Mouse (Mus musculus) lung, embryonic 16.5 days (tissue): ENCODE results near the gene Rara. TPM values are rescaled to one million over a fixed set of nuclear protein-coding genes. Genes with fewer than 3 reads are reported as not detected.

Experiments
- ATAC-seq: fragments of 200-750 bp; cut with Nextera tagmentation; 2 replicates; pipeline ENCODE4 v1.8.0; 2017; ENCODE audit warnings: low read depth, mild to moderate bottlenecking, moderate library complexity
- H3K27ac ChIP-seq: fragments of 300-500 bp; sonication (generic); 2 replicates; pipeline ENCODE4 v1.5.1; 2014; ENCODE audit warnings: mild to moderate bottlenecking, control low read depth, low read length
- H3K27me3 ChIP-seq: fragments of 300-500 bp; sonication (generic); 2 replicates; pipeline ENCODE4 v1.6.1; 2014; ENCODE audit warnings: low read depth, low read length, mixed read lengths; ENCODE audit not compliant: control insufficient read depth, insufficient read depth
- H3K36me3 ChIP-seq: fragments of 300-500 bp; sonication (generic); 2 replicates; pipeline ENCODE4 v1.6.1; 2014; ENCODE audit warnings: low read length; ENCODE audit not compliant: control insufficient read depth, insufficient read depth
- H3K4me1 ChIP-seq: fragments of 300-500 bp; sonication (generic); replicated peaks from 2 replicates; pipeline ENCODE4 v1.6.1; 2014; ENCODE audit warnings: low read length, mixed read lengths; ENCODE audit not compliant: control insufficient read depth, insufficient read depth
- H3K4me2 ChIP-seq: fragments of 300-500 bp; sonication (generic); 2 replicates; pipeline ENCODE4 v1.6.1; 2014; ENCODE audit warnings: low read depth, low read length, control low read depth
- H3K4me3 ChIP-seq: fragments of 300-500 bp; sonication (generic); 2 replicates; pipeline ENCODE4 v1.5.1; 2014; ENCODE audit warnings: mild to moderate bottlenecking, low read length, control low read depth
- H3K9ac ChIP-seq: fragments of 300-500 bp; sonication (generic); 2 replicates; pipeline ENCODE4 v1.6.1; 2014; ENCODE audit warnings: low read length, control low read depth
- H3K9me3 ChIP-seq: fragments of 300-500 bp; sonication (generic); 2 replicates; pipeline ENCODE4 v1.6.1; 2016; ENCODE audit warnings: low read length; ENCODE audit not compliant: control insufficient read depth
- WGBS: fragments of 180-500 bp; shearing (Covaris S2); extraction: QIAGEN DNeasy Blood & Tissue Kit; methylation state at CpG from one replicate; pipeline ENCODE4 v1.1.7; 2014; 5-methylcytosine and 5-hydroxymethylcytosine counted together
- polyA plus RNA-seq: library from polyadenylated mRNA; unstranded; fragments of >200 nt; fragmentation: Nextera tagmentation; extraction: Ambion mirVana; gene quantifications from 2 replicates; pipeline ENCODE4 v1.2.1, GENCODE M21; 2015

Gene Rara
- polyA plus RNA-seq, 1 experiment from 2014 or later: 35.4 TPM

GRCm38 (mm10) chr11:99013856-99014255, 86.2 kb downstream of the Rara start:
- 87% methylated on average over 1 of the region's 1 CpGs for WGBS
- peaks cover 65% of the 10 kb centered on the region for H3K36me3 ChIP-seq
- no peaks in the 10 kb centered on the region for H3K4me1 ChIP-seq
- no peak overlapping the region for H3K27ac ChIP-seq
- no peaks in the 10 kb centered on the region for H3K9me3 ChIP-seq
- no peaks in the 10 kb centered on the region for H3K27me3 ChIP-seq
- H3K9ac ChIP-seq: no peak overlapping the region
- no peak for ATAC-seq
- H3K4me2 ChIP-seq: no peak overlapping the region
- H3K4me3 ChIP-seq: no peak overlapping the region

- no peak overlapping the region for H3K4me2 ChIP-seq
- H3K36me3 ChIP-seq: peaks cover 42% of the 10 kb centered on the region
- H3K27ac ChIP-seq: no peak overlapping the region
- H3K27me3 ChIP-seq: no peaks in the 10 kb centered on the region
- 92% methylated on average over 6 of the region's 6 CpGs for WGBS
- no peaks in the 10 kb centered on the region for H3K9me3 ChIP-seq
- no peak for ATAC-seq
- H3K9ac ChIP-seq: no peak overlapping the region
- H3K4me1 ChIP-seq: peaks cover 12% of the 10 kb centered on the region
- no peak overlapping the region for H3K4me3 ChIP-seq
These were observed 92.2 kb downstream of the Rara start for GRCm38 (mm10) chr11:99019844-99020243.

- Histone ChIP-seq H3K9me3 (no peaks in the 10 kb centered on the region), H3K27me3 (no peaks in the 10 kb centered on the region), H3K4me3 (peak overlapping the region; percentile 95), H3K4me1 (peaks cover 13% of the 10 kb centered on the region), H3K9ac (0 out of 2 replicates have a peak overlapping the region, but pooled peaks have one; percentile 14), H3K36me3 (peaks cover 24% of the 10 kb centered on the region), H3K4me2 (peak overlapping the region; percentile 66), H3K27ac (no peak overlapping the region)
- 64% methylated on average over 5 of the region's 5 CpGs for WGBS
- no peak for ATAC-seq
These were observed 94.8 kb downstream of the Rara start for GRCm38 (mm10) chr11:99022384-99022933.

DNA sequence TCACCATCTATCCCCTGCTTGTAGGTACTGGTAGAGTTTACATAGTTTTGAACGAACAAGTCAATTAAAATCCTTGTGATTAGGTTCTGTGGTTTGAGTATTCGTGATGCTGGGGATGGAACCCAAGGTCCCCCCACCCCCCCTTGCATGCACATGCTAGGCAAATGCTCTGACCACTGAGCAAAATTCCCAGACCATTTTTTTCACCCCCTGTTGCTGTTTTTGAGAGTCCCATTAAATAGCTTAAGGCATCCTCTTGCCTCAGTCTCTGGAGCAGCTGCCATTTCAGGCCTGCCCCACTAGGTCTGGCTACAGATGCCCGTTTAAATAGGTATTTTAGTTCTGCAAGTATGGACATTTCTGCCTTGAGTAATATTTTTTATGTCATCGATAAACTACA, 95.5 kb downstream of the Rara start:
- Histone ChIP-seq H3K27ac (peak overlapping the region; percentile 86; the same call in 1 of the 2 replicates), H3K4me1 (peaks cover 13% of the 10 kb centered on the region), H3K27me3 (no peaks in the 10 kb centered on the region), H3K36me3 (peaks cover 23% of the 10 kb centered on the region), H3K9ac (peak overlapping the region; percentile 91), H3K9me3 (no peaks in the 10 kb centered on the region), H3K4me3 (peak overlapping the region; percentile 95), H3K4me2 (peak overlapping the region; percentile 66)
- WGBS: 1% methylated on average over 4 of the region's 4 CpGs
- no peak for ATAC-seq

- H3K4me3 ChIP-seq: peak within 1 kb of the TSS; percentile 95
- peak; percentile 96 for ATAC-seq
- peak within 1 kb of the TSS; percentile 86 for H3K27ac ChIP-seq
- peaks cover 13% of the 10 kb centered on the region for H3K4me1 ChIP-seq
- no peaks in the 10 kb centered on the region for H3K27me3 ChIP-seq
- H3K4me2 ChIP-seq: peak within 1 kb of the TSS; percentile 66
- H3K9ac ChIP-seq: peak within 1 kb of the TSS; percentile 91
- under 1% methylated on average over 54 of the region's 54 CpGs for WGBS
- H3K9me3 ChIP-seq: no peaks in the 10 kb centered on the region
- peaks cover 20% of the 10 kb centered on the region for H3K36me3 ChIP-seq
These were observed 96.2 kb downstream of the Rara start, which contains the start of gene Top2a for GRCm38 (mm10) chr11:99023500-99024467. Gene Top2a, minus strand, starts transcription at chr11:99024189.

Other genes starting within 250 kb of the Rara start
- 165 and 177 TPM in 2 replicates for gene Psmd3, start 245.3 kb upstream of the Rara start, polyA plus RNA-seq
- gene Csf3, start 226.6 kb upstream of the Rara start, polyA plus RNA-seq: not detected in 2 replicates
- 56.6 and 57.8 TPM in 2 replicates for gene Med24, start 198.4 kb upstream of the Rara start, polyA plus RNA-seq
- 36.3 and 36.4 TPM in 2 replicates for gene Thra, start 187.2 kb upstream of the Rara start, polyA plus RNA-seq
- 1.4 and 1.6 TPM in 2 replicates for gene Nr1d1, start 152.5 kb upstream of the Rara start, polyA plus RNA-seq
- 19.4 and 20.3 TPM in 2 replicates for gene Msl1, start 132.3 kb upstream of the Rara start, polyA plus RNA-seq
- 33.2 and 36.6 TPM in 2 replicates for gene Casc3, start 122.9 kb upstream of the Rara start, polyA plus RNA-seq
- gene Rapgefl1, start 91.0 kb upstream of the Rara start, polyA plus RNA-seq: 1.3 and 1.4 TPM in 2 replicates
- 4.6 and 4.8 TPM in 2 replicates for gene Wipf2, start 64.2 kb upstream of the Rara start, polyA plus RNA-seq
- 34.0 and 38.3 TPM in 2 replicates for gene Cdc6, start 20.0 kb upstream of the Rara start, polyA plus RNA-seq
- gene Gjd3, start 55.2 kb downstream of the Rara start, polyA plus RNA-seq: 0.31 TPM in 1 of 2 replicates, not detected in the other
- gene Top2a, start 96.4 kb downstream of the Rara start, polyA plus RNA-seq: 257 and 270 TPM in 2 replicates
- 498 TPM in 2 replicates for gene Igfbp4, start 113.4 kb downstream of the Rara start, polyA plus RNA-seq
- 0.19 and 0.39 TPM in 2 replicates for gene Tns4, start 161.5 kb downstream of the Rara start, polyA plus RNA-seq
- 0.18 and 0.20 TPM in 2 replicates for gene Ccr7, start 227.3 kb downstream of the Rara start, polyA plus RNA-seq